Mouse (Mus musculus) embryonic facial prominence, embryonic 13.5 days (tissue): ENCODE measurements around the gene Bsg. TPM values are rescaled to one million over a fixed set of nuclear protein-coding genes. Genes with fewer than 3 reads are reported as not detected.

ENCODE experiments used
- ATAC-seq: fragments of 200-750 bp; cut with Nextera tagmentation; 2 replicates; pipeline ENCODE4 v1.8.0; 2017; ENCODE audit warnings: low read depth; ENCODE audit not compliant: insufficient number of reproducible peaks, insufficient read depth, low FRiP score, low TSS enrichment
- H3K27ac ChIP-seq: fragments of 300-500 bp; sonication (generic); 2 replicates; pipeline ENCODE4 v1.5.1; 2015; ENCODE audit warnings: moderate library complexity, mild to moderate bottlenecking, inconsistent platforms
- H3K27me3 ChIP-seq: fragments of 300-500 bp; sonication (generic); 2 replicates; pipeline ENCODE4 v1.6.1; 2015; ENCODE audit warnings: mild to moderate bottlenecking, inconsistent platforms
- H3K36me3 ChIP-seq: fragments of 300-500 bp; sonication (generic); 2 replicates; pipeline ENCODE4 v1.6.1; 2015; ENCODE audit warnings: mild to moderate bottlenecking, inconsistent platforms
- H3K4me1 ChIP-seq: fragments of 300-500 bp; sonication (generic); 2 replicates; pipeline ENCODE4 v1.6.1; 2015; ENCODE audit warnings: inconsistent platforms
- H3K4me2 ChIP-seq: fragments of 300-500 bp; sonication (generic); 2 replicates; pipeline ENCODE4 v1.6.1; 2015; ENCODE audit warnings: moderate library complexity, mild to moderate bottlenecking, inconsistent platforms
- H3K4me3 ChIP-seq: fragments of 300-500 bp; sonication (generic); 2 replicates; pipeline ENCODE4 v1.5.1; 2015; ENCODE audit warnings: mild to moderate bottlenecking, inconsistent platforms
- H3K9ac ChIP-seq: fragments of 300-500 bp; sonication (generic); 2 replicates; pipeline ENCODE4 v1.6.1; 2015; ENCODE audit warnings: mild to moderate bottlenecking, inconsistent platforms
- H3K9me3 ChIP-seq: fragments of 300-500 bp; sonication (generic); 2 replicates; pipeline ENCODE4 v1.6.1; 2016; ENCODE audit warnings: inconsistent platforms
- WGBS: fragments of 180-500 bp; shearing (Covaris S2); methylation state at CpG from one replicate; pipeline ENCODE4 v1.1.7; 2015; ENCODE audit warnings: mixed read lengths; 5-methylcytosine and 5-hydroxymethylcytosine counted together
- polyA plus RNA-seq: library from polyadenylated mRNA; unstranded; fragments of >200 nt; fragmentation: Nextera tagmentation; extraction: Ambion mirVana; gene quantifications from 2 replicates; pipeline ENCODE4 v1.2.1, GENCODE M21; 2015

Gene Bsg
- polyA plus RNA-seq = 703 and 715 TPM in 2 replicates

DNA sequence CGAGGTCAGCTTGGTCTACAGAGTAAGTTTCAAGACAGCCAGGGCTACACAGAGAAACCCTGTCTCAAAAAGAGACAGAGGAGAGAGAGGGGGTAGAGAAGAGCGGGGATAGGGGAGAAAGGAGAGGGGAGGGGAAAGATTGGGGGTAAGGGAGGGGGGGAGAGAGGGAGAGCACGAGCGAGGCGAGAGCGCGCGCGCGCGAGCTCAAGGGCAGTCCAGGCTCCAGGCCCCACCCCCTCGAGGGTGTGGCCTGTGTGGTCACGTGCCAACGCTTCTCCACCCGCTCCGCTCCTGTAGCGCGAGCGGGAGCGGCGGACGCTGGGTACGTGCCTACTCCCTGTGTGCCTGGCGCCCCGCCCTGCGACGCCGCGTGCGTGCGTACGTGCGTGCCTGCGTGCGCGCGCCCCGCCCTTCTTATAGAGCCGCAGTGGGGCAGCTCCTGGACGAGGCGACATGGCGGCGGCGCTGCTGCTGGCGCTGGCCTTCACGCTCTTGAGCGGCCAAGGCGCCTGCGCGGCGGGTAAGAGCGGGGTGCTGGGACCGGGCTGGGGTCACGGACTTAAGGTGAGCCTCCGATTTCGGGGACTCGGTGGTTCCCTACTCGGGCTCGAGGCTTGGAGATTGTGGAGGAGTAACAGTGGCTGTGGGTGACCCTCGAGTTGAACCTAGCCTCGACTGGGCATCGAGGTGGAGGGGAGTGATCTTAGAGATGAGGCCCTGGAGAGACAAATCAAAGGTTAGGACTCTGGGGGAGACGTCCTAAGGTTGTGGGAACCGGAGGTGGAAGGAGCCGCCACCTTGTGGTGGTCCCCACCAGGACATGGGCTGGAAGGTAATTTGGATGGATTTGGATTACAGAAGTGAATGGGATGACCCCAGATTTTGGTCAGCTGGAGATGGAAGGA, at the start of gene Bsg:
Bsg (plus strand) TSS at position 427 of the 905 bp plus-strand sequence.
- H3K4me2 ChIP-seq = peak within 1 kb of the TSS; percentile 99
- H3K36me3 ChIP-seq = peaks cover 29% of the 10 kb centered on the region
- H3K27ac ChIP-seq = peak within 1 kb of the TSS; percentile 83
- peak within 1 kb of the TSS; percentile 79 for H3K4me3 ChIP-seq
- no peaks in the 10 kb centered on the region for H3K27me3 ChIP-seq
- no peaks in the 10 kb centered on the region for H3K9me3 ChIP-seq
- under 1% methylated on average over 65 of the region's 65 CpGs for WGBS
- H3K4me1 ChIP-seq = peaks cover 36% of the 10 kb centered on the region
- peak; percentile 95 for ATAC-seq
- peak within 1 kb of the TSS; percentile 93 for H3K9ac ChIP-seq

DNA sequence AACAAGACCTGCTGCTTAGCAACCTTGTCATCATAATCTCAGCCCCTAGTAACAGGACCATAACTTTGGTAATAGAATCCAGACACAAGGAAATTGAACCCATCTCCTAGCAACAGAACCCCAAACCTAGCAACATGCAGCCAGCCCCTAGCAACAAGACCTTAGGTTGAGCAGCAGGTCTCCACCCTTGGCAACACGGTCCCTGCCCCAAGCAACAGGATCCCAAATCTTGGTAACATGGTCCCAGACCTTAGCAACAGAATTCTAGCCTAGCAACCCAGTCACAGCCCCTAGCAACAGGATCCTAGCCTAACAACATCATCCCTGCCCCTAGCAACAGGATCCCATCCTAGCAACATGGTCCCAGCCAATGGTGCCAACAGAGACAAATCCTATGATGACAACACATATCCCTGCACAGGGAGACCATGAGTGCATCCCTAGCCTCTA, 49.3 kb upstream of the Bsg start:
- H3K9me3 ChIP-seq = no peaks in the 10 kb centered on the region
- no peaks in the 10 kb centered on the region; the same call in none of the 2 replicates for H3K27me3 ChIP-seq
- ATAC-seq = 0 out of 2 replicates have a peak, but pooled peaks have one; percentile 24
- no peak overlapping the region for H3K27ac ChIP-seq
- peaks cover 11% of the 10 kb centered on the region; the same call in 1 of the 2 replicates for H3K4me1 ChIP-seq
- no peak overlapping the region for H3K4me2 ChIP-seq
- no peaks in the 10 kb centered on the region for H3K36me3 ChIP-seq
- 21% methylated on average over 1 of the region's 1 CpGs for WGBS
- H3K9ac ChIP-seq = no peak overlapping the region
- H3K4me3 ChIP-seq = no peak overlapping the region

DNA sequence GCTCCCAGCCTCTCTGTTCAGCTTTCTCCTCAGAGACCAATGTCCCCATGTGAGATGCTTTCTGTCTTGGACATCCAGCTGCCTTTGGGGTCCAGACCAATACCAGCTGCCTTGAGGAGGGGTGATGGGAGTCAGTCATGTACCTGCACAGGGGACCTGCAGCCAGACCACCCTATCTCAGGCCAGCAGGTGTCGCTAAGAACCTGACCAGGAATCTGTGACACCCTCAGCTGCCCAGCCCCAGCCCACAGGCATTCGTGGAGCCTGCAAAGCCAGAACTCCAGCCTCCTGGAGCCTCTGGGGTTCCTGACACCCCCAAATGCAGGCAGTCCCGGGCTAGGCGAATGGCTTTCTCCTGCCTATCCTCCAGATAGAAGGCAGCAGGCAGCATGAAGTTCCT, 45.5 kb upstream of the Bsg start:
- H3K9ac ChIP-seq = no peak overlapping the region
- H3K27ac ChIP-seq = no peak overlapping the region
- H3K27me3 ChIP-seq = no peaks in the 10 kb centered on the region; the same call in none of the 2 replicates
- H3K36me3 ChIP-seq = no peaks in the 10 kb centered on the region
- ATAC-seq = no peak
- 15% methylated on average over 4 of the region's 4 CpGs for WGBS
- no peak overlapping the region for H3K4me2 ChIP-seq
- peaks cover 11% of the 10 kb centered on the region; the same call in 1 of the 2 replicates for H3K4me1 ChIP-seq
- no peaks in the 10 kb centered on the region for H3K9me3 ChIP-seq
- H3K4me3 ChIP-seq = no peak overlapping the region

DNA sequence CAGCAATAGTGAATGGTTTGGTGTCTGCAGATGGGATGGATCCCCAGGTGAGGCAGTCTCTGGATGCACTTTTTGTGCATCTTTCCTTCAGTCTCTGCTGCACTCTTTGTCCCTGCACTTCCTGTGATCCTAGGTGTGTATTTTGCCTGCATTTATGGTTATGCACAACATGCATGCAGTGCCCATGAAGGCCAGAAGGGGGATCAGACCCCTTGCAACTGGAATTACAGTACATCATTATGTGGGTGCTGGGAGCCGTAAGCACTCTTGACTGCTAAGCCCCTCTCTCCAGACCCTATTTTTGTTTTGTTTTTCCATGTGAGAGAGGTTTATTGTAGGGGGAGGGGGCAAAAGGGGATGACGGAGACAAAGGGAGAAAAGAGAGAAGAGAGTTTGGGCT, 44.0 kb upstream of the Bsg start:
- no peaks in the 10 kb centered on the region; the same call in 1 of the 2 replicates for H3K27me3 ChIP-seq
- H3K27ac ChIP-seq = no peak overlapping the region
- ATAC-seq = no peak
- WGBS = 64% methylated on average over 2 of the region's 2 CpGs
- no peak overlapping the region for H3K4me3 ChIP-seq
- H3K9me3 ChIP-seq = no peaks in the 10 kb centered on the region
- H3K36me3 ChIP-seq = no peaks in the 10 kb centered on the region
- H3K4me1 ChIP-seq = 0 out of 2 replicates have a peak, but pooled peaks cover 1% of the 10 kb centered on the region
- H3K9ac ChIP-seq = no peak overlapping the region
- no peak overlapping the region for H3K4me2 ChIP-seq

DNA sequence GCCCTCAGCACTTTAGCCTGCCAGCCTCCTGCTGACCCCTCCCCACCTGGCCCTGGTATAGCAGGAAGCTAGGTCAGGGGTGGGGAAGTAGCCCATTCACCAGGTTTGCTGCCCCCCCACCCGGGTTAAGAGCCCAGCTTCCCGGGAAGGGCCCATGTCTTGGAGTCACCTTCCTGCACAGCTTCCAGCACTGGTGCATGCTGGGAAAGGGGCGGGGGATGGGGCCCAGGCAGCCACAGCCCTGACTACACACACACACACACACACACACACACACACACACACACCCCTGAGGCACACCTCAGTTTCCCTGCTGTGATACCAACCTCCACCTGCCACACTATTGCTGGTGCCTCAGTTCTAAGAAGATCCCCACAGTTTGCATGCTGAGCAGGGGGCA, 42.4 kb upstream of the Bsg start:
- no peaks in the 10 kb centered on the region for H3K36me3 ChIP-seq
- no peaks in the 10 kb centered on the region for H3K4me1 ChIP-seq
- no peak overlapping the region for H3K4me2 ChIP-seq
- 35% methylated on average over 3 of the region's 3 CpGs for WGBS
- H3K9ac ChIP-seq = no peak overlapping the region
- H3K4me3 ChIP-seq = no peak overlapping the region
- H3K9me3 ChIP-seq = no peaks in the 10 kb centered on the region
- H3K27ac ChIP-seq = no peak overlapping the region
- no peaks in the 10 kb centered on the region; the same call in 1 of the 2 replicates for H3K27me3 ChIP-seq
- ATAC-seq = no peak

DNA sequence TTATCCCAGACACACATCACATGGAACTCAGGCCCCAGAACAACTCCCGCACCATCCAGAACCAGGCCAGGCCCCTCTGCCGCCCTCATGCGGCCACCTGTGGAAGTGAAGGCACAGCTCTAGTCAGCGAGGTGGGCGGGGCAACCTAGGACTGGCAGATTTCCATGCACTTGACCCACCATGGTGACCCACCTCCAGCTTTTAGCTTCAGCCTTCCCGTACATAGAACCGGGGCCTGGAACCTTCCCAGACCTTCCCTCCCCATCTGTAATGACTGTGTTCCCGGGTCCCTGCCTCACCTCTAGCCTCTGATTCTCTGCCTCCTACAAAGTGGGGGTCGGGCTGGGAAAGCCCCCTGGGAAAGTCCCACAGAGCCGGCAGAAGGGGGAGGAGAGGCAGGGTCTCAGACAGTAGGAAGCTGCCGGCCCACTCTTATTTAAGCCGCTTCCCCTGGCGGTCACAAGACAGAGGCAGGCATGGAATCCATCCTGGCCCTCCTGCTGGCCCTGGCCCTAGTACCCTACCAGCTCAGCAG, 40.1 kb upstream of the Bsg start, which contains the start of gene Madcam1:
Madcam1 (plus strand) TSS at position 429 of the 535 bp plus-strand sequence.
- H3K4me3 ChIP-seq = no peak within 1 kb of the TSS
- no peaks in the 10 kb centered on the region for H3K9me3 ChIP-seq
- H3K4me1 ChIP-seq = no peaks in the 10 kb centered on the region
- H3K27ac ChIP-seq = no peak within 1 kb of the TSS
- H3K36me3 ChIP-seq = no peaks in the 10 kb centered on the region
- H3K4me2 ChIP-seq = no peak within 1 kb of the TSS
- WGBS = 6% methylated on average over 13 of the region's 13 CpGs
- H3K9ac ChIP-seq = no peak within 1 kb of the TSS
- ATAC-seq = no peak
- no peaks in the 10 kb centered on the region; the same call in 1 of the 2 replicates for H3K27me3 ChIP-seq

DNA sequence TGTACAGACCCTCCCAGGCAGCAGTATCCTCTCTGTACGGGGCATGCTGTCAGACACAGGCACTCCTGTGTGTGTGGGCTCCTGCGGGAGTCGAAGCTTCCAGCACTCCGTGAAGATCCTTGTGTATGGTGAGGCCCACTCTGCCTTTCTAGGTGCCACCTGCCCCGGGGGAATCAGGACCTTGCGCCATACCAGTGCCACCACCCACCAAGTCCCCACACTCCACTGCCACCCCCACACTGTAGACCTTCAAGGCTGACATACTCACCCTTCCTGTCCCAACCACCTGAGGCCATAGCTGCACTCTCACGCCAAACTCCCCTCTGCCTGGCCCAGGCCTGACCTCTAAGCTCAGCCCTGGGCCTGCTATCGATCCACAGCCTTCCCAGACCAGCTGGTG, 39.2 kb upstream of the Bsg start:
- Histone ChIP-seq H3K9me3 (no peaks in the 10 kb centered on the region), H3K36me3 (no peaks in the 10 kb centered on the region), H3K4me2 (no peak overlapping the region), H3K9ac (no peak overlapping the region), H3K4me1 (peaks cover 2% of the 10 kb centered on the region), H3K27me3 (no peaks in the 10 kb centered on the region; the same call in 1 of the 2 replicates), H3K27ac (no peak overlapping the region), H3K4me3 (no peak overlapping the region)
- ATAC-seq = no peak
- WGBS = 75% methylated on average over 8 of the region's 8 CpGs

DNA sequence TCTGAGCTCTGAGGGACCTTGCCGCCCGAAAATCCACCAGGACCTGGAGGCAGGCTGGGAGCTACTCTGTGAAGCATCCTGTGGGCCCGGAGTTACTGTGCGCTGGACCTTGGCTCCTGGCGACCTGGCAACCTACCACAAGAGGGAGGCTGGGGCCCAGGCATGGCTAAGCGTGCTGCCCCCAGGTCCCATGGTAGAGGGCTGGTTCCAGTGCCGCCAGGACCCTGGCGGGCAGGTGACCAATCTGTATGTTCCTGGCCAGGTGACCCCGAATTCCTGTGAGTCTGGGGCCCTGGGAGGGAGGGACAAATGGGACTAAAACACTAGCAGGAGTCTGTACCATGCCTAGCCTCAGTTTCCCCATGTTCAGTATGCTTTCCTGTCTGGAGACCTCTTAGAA, 37.8 kb upstream of the Bsg start:
- H3K4me1 ChIP-seq = peaks cover 13% of the 10 kb centered on the region
- no peak for ATAC-seq
- 63% methylated on average over 9 of the region's 9 CpGs for WGBS
- H3K27me3 ChIP-seq = no peaks in the 10 kb centered on the region; the same call in 1 of the 2 replicates
- H3K4me3 ChIP-seq = no peak overlapping the region
- no peak overlapping the region for H3K9ac ChIP-seq
- no peak overlapping the region for H3K27ac ChIP-seq
- H3K9me3 ChIP-seq = no peaks in the 10 kb centered on the region
- H3K4me2 ChIP-seq = no peak overlapping the region
- H3K36me3 ChIP-seq = no peaks in the 10 kb centered on the region

DNA sequence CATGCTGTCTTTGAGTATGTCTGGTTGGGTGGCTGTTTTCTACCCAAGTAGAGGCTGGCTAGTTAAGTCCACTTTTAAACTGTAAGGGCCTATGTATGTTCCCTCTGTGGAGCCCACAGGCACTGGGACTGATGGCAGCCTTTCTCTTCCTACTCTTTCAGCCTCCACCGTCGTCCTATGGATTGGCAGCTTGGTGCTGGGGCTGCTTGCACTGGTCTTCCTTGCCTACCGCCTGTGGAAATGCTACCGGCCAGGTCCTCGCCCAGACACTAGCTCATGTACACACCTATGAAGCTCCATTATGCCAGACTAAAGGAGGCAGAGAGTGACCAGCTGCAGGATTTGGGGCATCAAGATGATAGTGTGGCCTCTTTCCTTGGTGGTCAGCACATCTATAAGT, 36.2 kb upstream of the Bsg start:
- Histone ChIP-seq H3K9ac (no peak overlapping the region), H3K4me2 (peak overlapping the region; percentile 96; the same call in 1 of the 2 replicates)
- 78% methylated on average over 5 of the region's 5 CpGs for WGBS

DNA sequence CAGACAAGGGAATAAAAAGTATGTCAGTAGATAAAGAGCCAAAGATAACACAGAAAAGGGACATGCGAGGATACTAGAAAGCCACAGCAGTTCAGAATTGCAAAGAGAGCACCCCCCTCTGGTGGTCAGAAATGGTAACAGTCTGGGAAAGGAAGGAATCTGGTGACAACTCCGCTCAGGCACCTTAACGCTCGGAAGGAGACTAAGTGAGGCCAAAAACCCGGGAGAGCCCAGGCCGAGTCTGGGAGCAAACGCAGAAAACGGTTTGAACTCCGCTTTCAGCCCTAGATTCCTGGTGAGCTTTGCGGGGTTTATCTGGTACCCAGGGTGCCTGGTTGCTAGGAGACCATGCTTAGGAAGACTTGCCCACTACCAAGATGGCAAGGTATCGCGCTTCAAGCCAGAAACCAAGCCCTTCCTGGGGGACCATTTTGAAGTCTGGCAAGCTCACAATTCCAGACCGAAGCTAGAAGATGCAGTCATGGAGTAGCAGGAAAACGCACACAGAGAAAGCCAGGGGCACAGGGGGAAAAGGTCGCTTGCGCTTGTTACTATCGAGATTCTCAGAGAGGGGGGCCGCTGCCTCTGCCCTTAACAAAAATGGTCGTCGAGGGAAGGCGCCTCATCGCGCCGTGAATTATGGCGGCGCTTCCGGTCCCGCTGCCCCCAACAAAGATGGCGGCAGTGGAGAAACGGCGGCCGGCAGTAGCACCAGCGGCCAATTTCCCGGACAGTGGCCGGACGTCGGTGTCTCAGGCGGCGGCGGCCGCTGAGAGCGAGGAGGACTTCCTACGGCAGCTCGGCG, 35.3 kb upstream of the Bsg start, which contains the start of gene Tpgs1:
Tpgs1 (plus strand) TSS at position 599 of the 805 bp plus-strand sequence.
- Histone ChIP-seq H3K27me3 (no peaks in the 10 kb centered on the region; the same call in 1 of the 2 replicates), H3K4me2 (peak within 1 kb of the TSS; percentile 96), H3K4me3 (peak within 1 kb of the TSS; percentile 97), H3K9me3 (no peaks in the 10 kb centered on the region), H3K36me3 (peaks cover 18% of the 10 kb centered on the region), H3K4me1 (peaks cover 13% of the 10 kb centered on the region), H3K27ac (peak within 1 kb of the TSS; percentile 93), H3K9ac (peak within 1 kb of the TSS; percentile 88)
- ATAC-seq = peak; percentile 65; the same call in 1 of the 2 replicates
- WGBS = under 1% methylated on average over 45 of the region's 45 CpGs

More for the DNA sequence above, 36.2 kb upstream of the Bsg start:
- Histone ChIP-seq H3K4me3 (no peak overlapping the region), H3K9me3 (no peaks in the 10 kb centered on the region), H3K27me3 (no peaks in the 10 kb centered on the region; the same call in 1 of the 2 replicates), H3K27ac (no peak overlapping the region), H3K36me3 (peaks cover 11% of the 10 kb centered on the region), H3K4me1 (peaks cover 13% of the 10 kb centered on the region)
- no peak for ATAC-seq

DNA sequence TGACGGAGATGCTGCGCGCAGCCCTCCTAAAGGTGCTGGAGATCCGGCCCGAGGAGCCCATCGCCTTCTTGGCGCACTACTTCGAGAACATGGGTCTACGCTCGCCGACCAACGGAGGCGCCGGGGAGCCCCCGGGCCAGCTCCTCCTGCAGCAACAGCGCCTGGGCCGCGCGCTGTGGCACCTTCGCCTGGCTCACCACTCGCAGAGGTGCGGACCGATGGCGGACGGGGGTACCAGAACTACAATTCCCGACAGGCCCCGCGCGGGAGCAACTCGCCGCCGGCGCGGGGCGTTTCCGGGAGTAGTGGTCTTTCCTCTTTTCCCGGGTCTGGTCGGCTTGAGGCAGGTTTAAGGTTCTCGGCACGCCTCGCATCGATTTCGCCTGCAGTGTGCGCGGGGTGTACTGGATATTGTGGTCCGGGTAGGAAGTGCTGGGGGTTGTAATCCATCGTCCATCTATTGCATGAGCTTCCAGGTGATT, 34.7 kb upstream of the Bsg start:
- Histone ChIP-seq H3K27ac (peak overlapping the region; percentile 93), H3K4me1 (peaks cover 13% of the 10 kb centered on the region), H3K9me3 (no peaks in the 10 kb centered on the region), H3K27me3 (no peaks in the 10 kb centered on the region; the same call in 1 of the 2 replicates), H3K9ac (peak overlapping the region; percentile 88), H3K4me2 (peak overlapping the region; percentile 96), H3K36me3 (peaks cover 23% of the 10 kb centered on the region), H3K4me3 (peak overlapping the region; percentile 97)
- peak; percentile 44 for ATAC-seq
- under 1% methylated on average over 47 of the region's 47 CpGs for WGBS
